Mouse (Mus musculus) cerebellum, postnatal 14 days (tissue): ENCODE data around the gene Spats2l.

Experiments
- DNase-seq, 2 experiments: peaks; one replicate each; pipeline ENCODE4 v3.0.0; 2021; ENCODE audit warnings: mixed read lengths in 2 of 2

The Spats2l gene

DNA sequence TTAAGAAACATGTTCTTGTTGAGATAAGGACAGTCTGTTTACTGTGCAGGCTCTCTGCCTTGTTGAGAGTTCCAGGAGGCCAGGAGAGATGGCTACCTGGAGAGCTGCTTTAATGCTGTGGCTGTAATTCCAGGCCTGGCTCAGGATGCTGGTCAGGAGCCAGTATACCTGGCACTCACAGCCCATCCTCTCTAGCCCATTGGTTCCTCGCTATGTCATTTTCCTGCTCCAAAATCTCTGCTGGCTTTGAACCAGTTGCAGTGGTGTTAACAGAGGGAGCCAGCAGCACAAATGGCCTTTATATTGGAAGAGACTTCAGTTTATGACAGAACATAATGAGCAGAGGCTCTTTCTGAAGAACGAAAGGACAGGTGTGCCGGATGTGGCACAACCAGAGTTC lies 127.5 kb downstream of the Spats2l start:
- DNase-seq, result peak; percentile 66 to 77

DNA sequence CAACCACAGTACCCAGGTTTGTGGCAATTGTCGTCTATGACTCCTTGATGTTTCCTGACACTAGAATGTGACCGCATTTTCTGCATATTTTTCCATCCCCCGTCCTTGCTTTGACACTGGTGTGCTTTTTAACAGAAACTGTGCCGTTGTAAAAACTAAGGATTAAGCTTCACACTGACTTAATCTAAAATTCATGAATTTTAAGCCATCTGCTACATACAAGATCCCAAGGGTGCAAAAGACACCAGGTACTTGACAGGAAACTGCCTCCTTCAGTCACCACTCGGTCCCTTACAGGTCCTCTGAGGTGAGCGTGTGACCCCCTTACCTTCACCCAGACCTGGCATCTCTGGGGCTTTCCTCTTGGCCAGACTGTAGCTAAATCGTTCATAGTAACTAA lies 129.8 kb downstream of the Spats2l start:
- DNase-seq, result no peak

DNA sequence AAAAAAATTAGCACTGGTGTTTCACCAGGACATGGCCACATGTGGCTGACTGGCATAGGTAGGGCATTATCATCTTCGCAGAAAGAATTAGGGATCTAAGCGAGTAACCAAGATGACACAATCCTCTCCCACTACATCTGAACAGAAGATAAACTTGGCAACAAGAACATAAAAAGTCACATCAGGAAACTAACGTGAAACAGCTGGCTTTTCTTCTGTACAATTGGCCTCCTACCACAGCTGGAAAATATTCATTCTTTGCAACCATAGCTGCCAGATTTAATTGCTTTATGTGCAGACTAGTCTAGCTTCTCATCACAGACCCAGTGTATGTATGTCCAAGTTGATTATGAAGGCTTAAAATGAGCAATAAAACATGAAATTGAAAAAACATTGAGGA lies 131.9 kb downstream of the Spats2l start:
- no peak for DNase-seq

- DNase-seq, result no peak
Measured at GRCm38 (mm10) chr1:57906312-57906711, 132.3 kb downstream of the Spats2l start.

GRCm38 (mm10) chr1:57911561-57911960 lies 137.6 kb downstream of the Spats2l start:
- DNase-seq, result no peak

DNA sequence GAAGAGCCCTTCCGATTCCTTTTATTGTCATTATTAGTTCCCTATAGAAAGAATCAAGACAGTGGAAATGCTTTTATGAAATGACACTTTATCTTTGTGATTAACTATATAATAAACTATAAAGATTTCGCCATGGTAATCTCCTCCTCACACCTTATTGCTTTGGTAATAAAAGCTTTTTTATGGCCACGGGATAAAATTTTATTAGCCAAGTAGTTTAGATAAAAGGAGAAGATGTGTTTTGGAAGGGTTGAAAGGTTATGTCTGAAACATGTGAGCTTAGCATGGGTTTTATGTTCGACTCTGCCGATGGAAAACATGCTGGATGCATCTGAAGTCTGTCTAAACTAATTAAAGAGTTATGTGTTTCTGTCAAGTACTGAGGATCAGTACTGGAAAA lies 143.4 kb downstream of the Spats2l start:
- DNase-seq, result no peak

DNA sequence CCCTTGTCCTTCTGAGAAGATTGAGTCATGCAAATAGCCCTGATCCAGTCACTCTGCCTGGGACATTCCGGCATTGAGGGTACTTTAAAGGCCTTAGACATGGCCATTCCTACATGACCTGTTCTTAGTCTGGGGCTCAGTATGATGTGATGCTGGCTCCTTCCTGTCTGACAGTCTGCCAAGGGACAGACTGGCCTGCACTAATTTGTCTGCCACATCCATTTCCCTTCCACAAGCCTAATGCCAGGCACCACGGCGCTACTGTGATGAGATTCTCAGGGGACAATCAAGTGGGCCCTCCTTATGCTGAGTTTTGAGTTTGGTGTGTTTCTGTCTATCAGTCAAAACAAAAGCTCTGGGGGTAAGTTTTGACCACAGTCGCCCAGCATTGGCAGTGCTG lies 144.6 kb downstream of the Spats2l start:
- DNase-seq, result peak; percentile 52 to 53

DNA sequence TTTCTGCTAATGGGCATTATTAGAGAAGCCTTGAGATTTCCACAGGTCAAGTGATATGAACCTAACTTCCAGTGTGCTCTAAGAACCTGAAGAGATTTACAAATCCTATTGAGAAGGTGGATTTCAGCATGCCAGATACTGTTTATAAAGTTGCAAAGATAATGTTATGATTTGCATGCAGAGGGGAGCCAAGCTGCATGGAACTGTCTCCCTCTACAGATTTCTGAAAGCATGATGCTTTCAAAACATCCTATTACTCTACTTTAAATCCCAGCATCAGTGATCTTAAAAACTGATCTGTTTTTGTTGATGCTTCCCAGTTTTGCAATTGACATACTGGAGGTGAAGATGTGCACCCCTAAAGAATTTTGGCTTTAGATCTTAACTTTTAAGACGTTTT lies 160.3 kb downstream of the Spats2l start:
- DNase-seq, result no peak

DNA sequence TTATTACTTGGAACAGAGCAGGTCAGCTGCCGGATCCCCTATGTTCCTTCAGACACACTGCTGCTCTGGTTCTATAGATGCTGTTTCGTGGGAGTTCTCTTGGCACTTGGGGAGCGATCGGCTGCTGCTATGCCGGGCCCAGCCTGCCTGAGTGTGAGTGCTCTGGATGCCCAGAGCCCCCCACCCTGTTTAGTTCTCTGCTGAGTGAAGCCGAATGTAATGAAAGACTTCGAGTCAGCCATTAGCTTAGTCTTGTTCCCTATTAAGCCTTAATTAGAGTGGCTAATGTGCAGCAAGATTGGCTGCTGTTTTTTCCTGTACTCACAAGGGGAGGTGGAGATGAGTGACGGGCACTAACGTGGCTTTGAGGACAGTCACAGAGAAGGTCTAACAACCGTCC lies 166.7 kb downstream of the Spats2l start:
- no peak for DNase-seq

- DNase-seq, result no peak
Measured at GRCm38 (mm10) chr1:57941095-57941494, 167.1 kb downstream of the Spats2l start.

DNA sequence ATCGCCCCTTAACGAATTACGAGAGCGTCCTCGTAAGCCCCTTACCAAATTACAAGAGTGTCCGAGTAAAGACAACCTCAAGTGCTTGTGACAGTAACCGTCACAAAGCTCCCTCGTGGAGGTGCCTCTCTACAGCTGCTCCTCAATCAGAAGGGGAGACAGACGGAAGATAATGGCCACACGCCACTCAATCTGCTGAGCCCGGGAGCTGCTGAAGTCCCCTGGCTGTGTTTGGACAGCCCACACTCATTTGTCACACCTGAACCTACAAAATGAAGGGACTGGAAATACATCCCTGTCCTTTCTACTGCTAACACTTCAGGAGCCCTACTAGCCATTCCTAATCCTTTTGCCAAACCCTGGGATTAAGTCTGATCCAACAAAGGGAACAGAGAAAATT lies 167.8 kb downstream of the Spats2l start:
- peak; percentile 12 to 23 for DNase-seq

DNA sequence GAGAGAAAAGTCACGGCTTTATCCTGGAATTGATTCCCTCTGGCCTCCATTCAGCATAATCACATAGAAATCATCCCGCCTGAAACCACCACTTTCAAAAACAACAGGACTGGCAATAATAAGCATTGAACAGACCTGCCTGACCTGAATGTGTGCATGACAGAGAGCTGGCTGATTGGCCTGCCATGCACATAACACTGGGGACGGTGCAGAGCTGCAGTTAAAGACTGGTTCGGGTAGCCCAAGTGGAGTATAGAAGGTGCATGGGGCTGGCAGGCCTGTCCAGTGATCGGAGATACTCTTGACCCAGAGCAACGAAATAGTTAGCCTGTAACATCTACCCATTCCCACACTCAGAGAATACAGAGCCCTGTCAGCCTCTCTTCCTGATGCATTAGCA lies 168.3 kb downstream of the Spats2l start:
- no peak for DNase-seq

DNA sequence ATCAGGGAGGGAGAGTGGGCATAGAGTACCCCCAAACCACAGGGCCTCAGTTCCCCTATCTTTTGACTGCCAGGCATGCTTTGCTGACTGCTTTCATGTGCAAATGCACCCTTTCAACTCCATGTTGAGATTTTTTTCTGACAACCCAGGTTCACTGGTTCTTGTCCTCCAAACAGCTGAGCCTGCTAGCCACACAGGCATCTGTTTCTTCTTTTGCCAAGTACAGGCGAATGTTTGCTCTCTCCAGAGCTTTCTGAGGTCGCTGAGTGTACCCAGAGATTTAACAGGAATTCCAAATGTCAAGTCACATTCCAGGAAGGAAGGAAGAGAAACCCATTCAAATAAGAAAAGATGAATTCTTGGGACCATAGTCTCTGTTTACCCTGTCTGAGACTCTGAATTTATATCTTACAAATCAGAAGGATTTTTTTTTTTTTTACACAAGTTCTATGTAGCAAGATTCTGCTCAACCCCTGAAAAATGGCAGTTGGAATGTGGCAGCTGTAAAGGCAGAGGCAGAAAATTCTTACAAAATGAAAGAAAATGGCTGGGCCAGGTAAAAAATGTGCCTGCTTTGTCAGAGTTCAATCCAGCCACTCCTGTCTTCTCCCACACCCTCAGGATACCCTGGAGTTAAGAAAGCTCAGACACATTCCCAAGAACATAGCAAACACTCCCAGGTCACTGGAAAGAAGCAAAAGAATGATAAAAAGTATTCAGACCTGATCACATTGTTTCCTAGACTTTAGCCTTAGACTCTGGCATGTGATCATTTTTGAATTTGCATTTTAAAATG lies 173.8 kb downstream of the Spats2l start:
- no peak for DNase-seq

GRCm38 (mm10) chr1:57949195-57949594 lies 175.2 kb downstream of the Spats2l start:
- DNase-seq, result peak; percentile 42 to 48

- DNase-seq, result no peak
Measured at GRCm38 (mm10) chr1:57949716-57950115, 175.8 kb downstream of the Spats2l start.

- no peak for DNase-seq
Measured at GRCm38 (mm10) chr1:57952509-57952908, 178.5 kb downstream of the Spats2l start.

- no peak for DNase-seq
Measured at GRCm38 (mm10) chr1:57953586-57954375, 179.8 kb downstream of the Spats2l start.

- no peak for DNase-seq
Measured at GRCm38 (mm10) chr1:57954376-57954765, 180.4 kb downstream of the Spats2l start.

- no peak for DNase-seq
Measured at GRCm38 (mm10) chr1:57955774-57956173, 181.8 kb downstream of the Spats2l start.

- DNase-seq, result peak; percentile 99
Measured at GRCm38 (mm10) chr1:57969327-57970271, 195.6 kb downstream of the Spats2l start.

- no peak for DNase-seq
Measured at GRCm38 (mm10) chr1:57971588-57971987, 197.6 kb downstream of the Spats2l start.

- DNase-seq, result no peak
Measured at GRCm38 (mm10) chr1:57976860-57977259, 202.9 kb downstream of the Spats2l start.

GRCm38 (mm10) chr1:57989052-57989600 lies 215.2 kb downstream of the Spats2l start:
- no peak for DNase-seq
